11 mouse cellular contexts compared by ENCODE assay signal in the genomic region with DNA sequence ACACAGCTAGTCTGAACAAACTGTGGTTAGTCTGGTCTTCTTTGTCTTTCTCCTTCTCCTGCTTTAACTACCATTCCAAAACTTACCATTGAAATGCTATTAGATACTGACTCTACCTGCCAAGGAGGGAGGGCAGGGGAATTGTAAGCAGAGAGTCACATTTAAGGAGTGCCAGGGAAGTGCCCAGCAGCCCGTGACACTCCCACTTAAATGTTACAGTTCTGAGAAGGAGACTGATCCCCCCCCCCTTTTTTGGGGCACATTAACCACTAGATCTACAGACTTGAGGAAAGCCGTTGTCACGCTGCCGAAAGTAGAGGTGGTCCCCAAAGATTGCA.
DNase-seq lines count a peak whose midpoint lies in the region; ATAC-seq and TF ChIP-seq lines count a peak whose summit lies in the region.
"Had no signal": no experiment of that assay in that cellular context is flagged by ENCODE, and none has a peak within 500 bp of the region (broad histone marks: within the 10 kb centered on the region; RNA-seq: fewer than 3 reads in every experiment).

No protein-coding gene starts in this region.

- H3K9me3 ChIP-seq in kidney, postnatal 0 days (replicated peaks; ENCODE audit: low read length), result no peaks in the 10 kb centered on the region
- H3K9me3 ChIP-seq in embryonic facial prominence, embryonic 15.5 days (replicated peaks), result no peaks in the 10 kb centered on the region
- peaks cover 3% of the 10 kb centered on the region; the same call in 1 of the 2 replicates for H3K9me3 ChIP-seq in hindbrain, embryonic 16.5 days (ENCODE audit: control insufficient read depth, low read length)
- no peaks in the 10 kb centered on the region for H3K9me3 ChIP-seq in neural tube, embryonic 14.5 days (ENCODE audit: control insufficient read depth, low read length)

- WGBS in kidney, postnatal 0 days, result 38% methylated on average over 4 of the region's 4 CpGs
- 69% methylated on average over 4 of the region's 4 CpGs for WGBS in embryonic facial prominence, embryonic 15.5 days
- 18% methylated on average over 4 of the region's 4 CpGs for WGBS in hindbrain, embryonic 16.5 days
- WGBS in neural tube, embryonic 14.5 days, result 41% methylated on average over 4 of the region's 4 CpGs

- no peaks in the 10 kb centered on the region for H3K36me3 ChIP-seq in kidney, postnatal 0 days (ENCODE audit: insufficient read depth, low read length)
- no peaks in the 10 kb centered on the region for H3K36me3 ChIP-seq in embryonic facial prominence, embryonic 15.5 days
- H3K36me3 ChIP-seq in hindbrain, embryonic 16.5 days (ENCODE audit: control insufficient read depth, insufficient read depth, low read length), result no peaks in the 10 kb centered on the region
- H3K36me3 ChIP-seq in neural tube, embryonic 14.5 days (ENCODE audit: control insufficient read depth, insufficient read depth, low read length), result no peaks in the 10 kb centered on the region

- no peak for TF ChIP-seq CTCF in kidney, postnatal 0 days (IDR thresholded peaks at IDR 0.05; ENCODE audit: low read depth)

- H3K27ac ChIP-seq in kidney, postnatal 0 days, result no peak overlapping the region
- H3K27ac ChIP-seq in embryonic facial prominence, embryonic 15.5 days (replicated peaks), result peak overlapping the region; percentile 58; the same call in 1 of the 2 replicates
- peak overlapping the region; percentile 79 for H3K27ac ChIP-seq in hindbrain, embryonic 16.5 days (ENCODE audit: low read depth, low read length)
- H3K27ac ChIP-seq in neural tube, embryonic 14.5 days (ENCODE audit: low read depth, low read length), result peak overlapping the region; percentile 58

- peak overlapping the region; percentile 23; the same call in 1 of the 2 replicates for H3K9ac ChIP-seq in kidney, postnatal 0 days (ENCODE audit: low read depth, low read length)
- H3K9ac ChIP-seq in embryonic facial prominence, embryonic 15.5 days, result no peak overlapping the region
- peak overlapping the region; percentile 9; the same call in 1 of the 2 replicates for H3K9ac ChIP-seq in hindbrain, embryonic 16.5 days (ENCODE audit: low read depth, low read length)
- H3K9ac ChIP-seq in neural tube, embryonic 14.5 days (replicated peaks; ENCODE audit: low read depth, low read length), result no peak overlapping the region

- peak; percentile 64 for DNase-seq in kidney, postnatal 0 days (ENCODE audit: low spot score)
- DNase-seq in kidney, adult 9 months, result no peak
- no peak for DNase-seq in layer of hippocampus, adult 9-10 months (ENCODE audit: low spot score)
- no peak for DNase-seq in cerebellum, postnatal 25 days
- DNase-seq in gastrocnemius, adult 8-10 months (ENCODE audit: low spot score in 2 of 2), result no peak
- DNase-seq: kidney, adult 18-20 months; right cerebral cortex, adult 18-20 months had no signal

- H3K4me1 ChIP-seq in kidney, postnatal 0 days (replicated peaks; ENCODE audit: insufficient read depth, low read length), result peaks cover 11% of the 10 kb centered on the region
- peaks cover 19% of the 10 kb centered on the region for H3K4me1 ChIP-seq in embryonic facial prominence, embryonic 15.5 days
- peaks cover 20% of the 10 kb centered on the region for H3K4me1 ChIP-seq in hindbrain, embryonic 16.5 days (ENCODE audit: control insufficient read depth, insufficient read depth, low read depth, low read length)
- H3K4me1 ChIP-seq in neural tube, embryonic 14.5 days (ENCODE audit: control insufficient read depth, insufficient read depth, low read length), result peaks cover 5% of the 10 kb centered on the region; the same call in 1 of the 2 replicates

- H3K4me2 ChIP-seq in kidney, postnatal 0 days (ENCODE audit: low read length), result peak overlapping the region; percentile 37; the same call in 1 of the 2 replicates
- H3K4me2 ChIP-seq in embryonic facial prominence, embryonic 15.5 days (replicated peaks), result 0 out of 2 replicates have a peak overlapping the region, but pooled peaks have one; percentile 8
- H3K4me2 ChIP-seq in hindbrain, embryonic 16.5 days (ENCODE audit: low read length), result no peak overlapping the region
- no peak overlapping the region for H3K4me2 ChIP-seq in neural tube, embryonic 14.5 days (ENCODE audit: low read depth, low read length)
- H3K4me2 ChIP-seq: liver, embryonic 11.5 days had no signal

- peak; percentile 79 for ATAC-seq in kidney, postnatal 0 days (replicated peaks; ENCODE audit: low FRiP score, low read depth)
- ATAC-seq in embryonic facial prominence, embryonic 15.5 days (ENCODE audit: insufficient number of reproducible peaks, low FRiP score, low TSS enrichment, low read depth), result no peak; the same call in 1 of the 2 replicates
- ATAC-seq in hindbrain, embryonic 16.5 days, result peak; percentile 62
- ATAC-seq in neural tube, embryonic 14.5 days (ENCODE audit: low read depth), result peak; percentile 33; the same call in 1 of the 2 replicates

- H3K4me3 ChIP-seq in kidney, postnatal 0 days (replicated peaks; ENCODE audit: low read depth, low read length), result no peak overlapping the region
- H3K4me3 ChIP-seq in embryonic facial prominence, embryonic 15.5 days (replicated peaks), result no peak overlapping the region
- H3K4me3 ChIP-seq in hindbrain, embryonic 16.5 days (ENCODE audit: low read length), result no peak overlapping the region
- no peak overlapping the region for H3K4me3 ChIP-seq in neural tube, embryonic 14.5 days (ENCODE audit: low read depth, low read length)

- no peaks in the 10 kb centered on the region for H3K27me3 ChIP-seq in kidney, postnatal 0 days (ENCODE audit: insufficient read depth, low read length)
- no peaks in the 10 kb centered on the region for H3K27me3 ChIP-seq in embryonic facial prominence, embryonic 15.5 days
- no peaks in the 10 kb centered on the region for H3K27me3 ChIP-seq in hindbrain, embryonic 16.5 days (replicated peaks; ENCODE audit: control insufficient read depth, insufficient read depth, low read length)
- H3K27me3 ChIP-seq in neural tube, embryonic 14.5 days (ENCODE audit: control insufficient read depth, insufficient read depth, low read length), result no peaks in the 10 kb centered on the region

Comparison
In these comparisons a context has a peak if more than half of its experiments do, and no peak if none do; other contexts are left out.
1. H3K4me2 ChIP-seq: peak in kidney, postnatal 0 days (single experiment) and embryonic facial prominence, embryonic 15.5 days (single experiment); none in hindbrain, embryonic 16.5 days (single experiment) and neural tube, embryonic 14.5 days (single experiment).
2. H3K9ac ChIP-seq: peak in kidney, postnatal 0 days (single experiment) and hindbrain, embryonic 16.5 days (single experiment); none in embryonic facial prominence, embryonic 15.5 days (single experiment) and neural tube, embryonic 14.5 days (single experiment).